23 mouse cellular contexts compared by ENCODE assay signal in the genomic region with DNA sequence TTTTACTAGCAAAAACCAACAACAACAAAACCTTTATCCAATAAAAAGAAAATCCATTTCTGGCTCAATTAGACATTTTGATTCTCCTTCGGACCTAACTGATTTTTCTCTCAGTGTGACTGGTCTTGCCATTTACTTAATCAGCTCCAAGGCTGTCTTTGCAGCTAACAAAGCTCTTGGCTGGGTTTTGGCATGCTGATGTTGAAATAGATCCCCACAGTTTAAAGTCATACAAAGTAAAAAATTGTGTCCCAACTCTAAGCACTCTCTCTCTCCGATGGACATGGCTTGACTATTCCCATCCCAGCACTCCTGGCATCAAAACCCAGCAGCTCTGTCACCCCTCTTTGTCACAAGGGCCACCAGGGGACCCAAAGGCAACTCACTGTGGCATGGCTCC.
DNase-seq lines count a peak whose midpoint lies in the region; ATAC-seq and TF ChIP-seq lines count a peak whose summit lies in the region.
"Had no signal": no experiment of that assay in that cellular context is flagged by ENCODE, and none has a peak within 500 bp of the region (broad histone marks: within the 10 kb centered on the region; RNA-seq: fewer than 3 reads in every experiment).

No protein-coding gene starts in this region.

- H3K36me3 ChIP-seq in intestine, embryonic 16.5 days (ENCODE audit: control insufficient read depth, insufficient read depth, low read length), result no peaks in the 10 kb centered on the region
- peaks cover 6% of the 10 kb centered on the region; the same call in 1 of the 2 replicates for H3K36me3 ChIP-seq in intestine, postnatal 0 days (ENCODE audit: control insufficient read depth, insufficient read depth)
- H3K36me3 ChIP-seq: hindbrain, embryonic 12.5 days; liver, embryonic 15.5 days; neural tube, embryonic 13.5 days had no signal

- no peak overlapping the region for H3K9ac ChIP-seq in intestine, embryonic 16.5 days (ENCODE audit: low read depth, low read length)
- H3K9ac ChIP-seq in intestine, postnatal 0 days (ENCODE audit: low read depth, low read length), result no peak overlapping the region
- H3K9ac ChIP-seq: forebrain, embryonic 12.5 days; hindbrain, embryonic 12.5 days; liver, embryonic 15.5 days; neural tube, embryonic 13.5 days had no signal

- no peaks in the 10 kb centered on the region for H3K9me3 ChIP-seq in intestine, embryonic 16.5 days (ENCODE audit: control insufficient read depth, low read length)
- H3K9me3 ChIP-seq in intestine, postnatal 0 days (ENCODE audit: control insufficient read depth), result no peaks in the 10 kb centered on the region
- H3K9me3 ChIP-seq: forebrain, embryonic 12.5 days; hindbrain, embryonic 12.5 days; liver, embryonic 15.5 days; midbrain, embryonic 10.5 days; neural tube, embryonic 13.5 days had no signal

- H3K4me1 ChIP-seq in intestine, embryonic 16.5 days (ENCODE audit: control insufficient read depth, insufficient read depth, low read length), result peaks cover 18% of the 10 kb centered on the region
- peaks cover 11% of the 10 kb centered on the region for H3K4me1 ChIP-seq in intestine, postnatal 0 days (replicated peaks; ENCODE audit: control insufficient read depth, insufficient read depth, low read length)
- H3K4me1 ChIP-seq: liver, embryonic 15.5 days had no signal

- H3K27ac ChIP-seq in gastrocnemius, adult 2 months, result peak overlapping the region; percentile 66
- peak overlapping the region; percentile 41; the same call in 1 of the 2 replicates for H3K27ac ChIP-seq in intestine, embryonic 16.5 days (ENCODE audit: low read length)
- no peak overlapping the region for H3K27ac ChIP-seq in intestine, postnatal 0 days (ENCODE audit: low read depth, low read length)
- H3K27ac ChIP-seq: forebrain, embryonic 12.5 days; hindbrain, embryonic 12.5 days; left cerebral cortex, adult 2 months; liver, embryonic 15.5 days; midbrain, embryonic 10.5 days; neural tube, embryonic 13.5 days had no signal

- ATAC-seq in intestine, embryonic 16.5 days, result no peak
- no peak for ATAC-seq in intestine, postnatal 0 days
- ATAC-seq: midbrain, embryonic 16.5 days; Patski had no signal

- H3K4me2 ChIP-seq in intestine, embryonic 16.5 days (ENCODE audit: low read depth, low read length), result no peak overlapping the region
- no peak overlapping the region for H3K4me2 ChIP-seq in intestine, postnatal 0 days (replicated peaks; ENCODE audit: low read depth)
- H3K4me2 ChIP-seq: forebrain, embryonic 12.5 days; hindbrain, embryonic 12.5 days; liver, embryonic 15.5 days; neural tube, embryonic 13.5 days had no signal

- DNase-seq in gastrocnemius, adult 2 months, result peak; percentile 26
- DNase-seq in gastrocnemius, postnatal 25 days, result no peak
- peak; percentile 16 for DNase-seq in fat pad, adult 2 months (ENCODE audit: extremely low read depth, low read depth, low spot score)
- peak; percentile 33 for DNase-seq in lung, postnatal 36 days
- no peak for DNase-seq in layer of hippocampus, postnatal 36 days
- DNase-seq in right cerebral cortex, postnatal 36 days (ENCODE audit: low spot score in 2 of 2), result no peak
- DNase-seq: cerebellum, adult 18-20 months; cerebellum, postnatal 14 days; kidney, adult 18-20 months; kidney, postnatal 4 days; retina, postnatal 1 day; right cerebral cortex, postnatal 25 days had no signal

- no peak overlapping the region for H3K4me3 ChIP-seq in gastrocnemius, adult 2 months
- no peak overlapping the region for H3K4me3 ChIP-seq in intestine, embryonic 16.5 days (ENCODE audit: low read length)
- no peak overlapping the region for H3K4me3 ChIP-seq in intestine, postnatal 0 days (ENCODE audit: low read depth, low read length)
- H3K4me3 ChIP-seq: forebrain, embryonic 12.5 days; hindbrain, embryonic 12.5 days; left cerebral cortex, adult 2 months; liver, embryonic 15.5 days; midbrain, embryonic 10.5 days; myocyte; neural tube, embryonic 13.5 days had no signal

- intact Hi-C loops in gastrocnemius, adult 2 months (cut with DNase I), result no loop called here

- TF ChIP-seq CTCF in gastrocnemius, adult 2 months (IDR thresholded peaks at IDR 0.05), result no peak
- TF ChIP-seq CTCF in intestine, postnatal 0 days (IDR thresholded peaks at IDR 0.05; ENCODE audit: low read depth), result no peak

- WGBS in intestine, embryonic 16.5 days, result 90% methylated on average over 2 of the region's 2 CpGs
- WGBS in intestine, postnatal 0 days, result 88% methylated on average over 2 of the region's 2 CpGs

- H3K27me3 ChIP-seq in intestine, embryonic 16.5 days (replicated peaks; ENCODE audit: control insufficient read depth, insufficient read depth, low read length), result no peaks in the 10 kb centered on the region
- H3K27me3 ChIP-seq in intestine, postnatal 0 days (replicated peaks; ENCODE audit: control insufficient read depth, insufficient read depth, low read length), result no peaks in the 10 kb centered on the region
- H3K27me3 ChIP-seq: forebrain, embryonic 12.5 days; hindbrain, embryonic 12.5 days; liver, embryonic 15.5 days; neural tube, embryonic 13.5 days; Patski had no signal

Comparison
In these comparisons a context has a peak if more than half of its experiments do, and no peak if none do; other contexts are left out.
1. DNase-seq: peak in gastrocnemius, adult 2 months (single experiment), fat pad, adult 2 months (single experiment) and lung, postnatal 36 days (single experiment); none in gastrocnemius, postnatal 25 days (single experiment), layer of hippocampus, postnatal 36 days (0 of 2) and right cerebral cortex, postnatal 36 days (0 of 2).